Mouse (Mus musculus) kidney, embryonic 15.5 days (tissue): ENCODE measurements around the gene Camk2n2. TPM values are rescaled to one million over a fixed set of nuclear protein-coding genes. Genes with fewer than 3 reads are reported as not detected.
"Not testable (repeated sequence)": the region's sequence is repeated elsewhere in the genome, so short reads cannot be mapped to it uniquely, and the experiment has no call there.

Source experiments
- ATAC-seq: fragments of 200-750 bp; cut with Nextera tagmentation; replicated peaks from 2 replicates; pipeline ENCODE4 v1.8.0; 2017; ENCODE audit warnings: moderate TSS enrichment; ENCODE audit not compliant: low FRiP score
- H3K27ac ChIP-seq: fragments of 300-500 bp; sonication (generic); 2 replicates; pipeline ENCODE4 v1.5.1; 2015; ENCODE audit warnings: mild to moderate bottlenecking, inconsistent platforms
- H3K27me3 ChIP-seq: fragments of 300-500 bp; sonication (generic); 2 replicates; pipeline ENCODE4 v1.6.1; 2015; ENCODE audit warnings: inconsistent platforms
- H3K36me3 ChIP-seq: fragments of 300-500 bp; sonication (generic); 2 replicates; pipeline ENCODE4 v1.6.1; 2015; ENCODE audit warnings: inconsistent platforms
- H3K4me1 ChIP-seq: fragments of 300-500 bp; sonication (generic); 2 replicates; pipeline ENCODE4 v1.6.1; 2015; ENCODE audit warnings: inconsistent platforms
- H3K4me2 ChIP-seq: fragments of 300-500 bp; sonication (generic); 2 replicates; pipeline ENCODE4 v1.6.1; 2015; ENCODE audit warnings: moderate library complexity, mild to moderate bottlenecking, inconsistent platforms
- H3K4me3 ChIP-seq: fragments of 300-500 bp; sonication (generic); replicated peaks from 2 replicates; pipeline ENCODE4 v1.5.1; 2015; ENCODE audit warnings: mild to moderate bottlenecking, inconsistent platforms
- H3K9ac ChIP-seq: fragments of 300-500 bp; sonication (generic); 2 replicates; pipeline ENCODE4 v1.6.1; 2015; ENCODE audit warnings: mild to moderate bottlenecking, inconsistent platforms
- H3K9me3 ChIP-seq: fragments of 300-500 bp; sonication (generic); replicated peaks from 2 replicates; pipeline ENCODE4 v1.6.1; 2016; ENCODE audit warnings: inconsistent platforms
- WGBS: fragments of 180-500 bp; shearing (Covaris S2); methylation state at CpG from one replicate; pipeline ENCODE4 v1.1.7; 2015; ENCODE audit warnings: mixed read lengths; 5-methylcytosine and 5-hydroxymethylcytosine counted together
- polyA plus RNA-seq: library from polyadenylated mRNA; unstranded; fragments of >200 nt; fragmentation: Nextera tagmentation; extraction: Ambion mirVana; gene quantifications from 2 replicates; pipeline ENCODE4 v1.2.1, GENCODE M21; 2015

The Camk2n2 gene
- 1.4 and 1.5 TPM in 2 replicates for polyA plus RNA-seq

GRCm38 (mm10) chr16:20621191-20621990, at the start of gene Camk2n2:
TSS of gene Camk2n2 (minus strand) at chr16:20621287.
- no peaks in the 10 kb centered on the region for H3K9me3 ChIP-seq
- peak; percentile 74 for ATAC-seq
- H3K9ac ChIP-seq: peak within 1 kb of the TSS; percentile 63
- peak within 1 kb of the TSS; percentile 71 for H3K4me3 ChIP-seq
- peaks cover 8% of the 10 kb centered on the region; the same call in 1 of the 2 replicates for H3K36me3 ChIP-seq
- H3K27ac ChIP-seq: peak within 1 kb of the TSS; percentile 56
- peaks cover 32% of the 10 kb centered on the region for H3K4me1 ChIP-seq
- H3K27me3 ChIP-seq: peaks cover 39% of the 10 kb centered on the region
- H3K4me2 ChIP-seq: peak within 1 kb of the TSS; percentile 98
- under 1% methylated on average over 85 of the region's 92 CpGs for WGBS

DNA sequence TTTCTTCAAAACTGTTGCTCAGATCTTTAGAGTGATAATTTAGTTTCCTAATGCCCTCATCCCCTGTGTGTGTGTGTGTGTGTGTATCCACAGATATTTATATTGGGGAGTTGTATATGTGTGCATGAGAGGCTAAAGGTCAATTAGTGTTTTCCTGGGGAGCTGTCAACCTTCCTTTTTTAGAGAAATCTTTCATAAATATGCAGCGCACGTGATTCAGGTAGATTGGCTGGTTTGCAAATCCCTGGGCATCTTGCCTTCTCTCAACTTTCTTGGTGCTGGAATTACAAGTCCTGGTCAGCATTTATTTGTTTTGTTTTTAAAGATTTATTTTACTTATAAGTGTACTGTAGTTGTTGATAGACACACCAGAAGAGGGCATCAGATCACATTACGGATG, 49.2 kb upstream of the Camk2n2 start:
- no peak overlapping the region for H3K4me3 ChIP-seq
- peaks cover 23% of the 10 kb centered on the region for H3K4me1 ChIP-seq
- H3K27me3 ChIP-seq: no peaks in the 10 kb centered on the region
- ATAC-seq: no peak
- no peaks in the 10 kb centered on the region for H3K9me3 ChIP-seq
- 85% methylated on average over 3 of the region's 3 CpGs for WGBS
- H3K27ac ChIP-seq: no peak overlapping the region
- H3K36me3 ChIP-seq: peaks cover 13% of the 10 kb centered on the region
- H3K9ac ChIP-seq: no peak overlapping the region
- no peak overlapping the region for H3K4me2 ChIP-seq

GRCm38 (mm10) chr16:20668013-20668412, 46.9 kb upstream of the Camk2n2 start, which contains the start of gene Eif4g1:
TSS of gene Eif4g1 (plus strand) at chr16:20668313.
- H3K27ac ChIP-seq, H3K4me1 ChIP-seq, ATAC-seq, H3K9ac ChIP-seq, H3K9me3 ChIP-seq, H3K27me3 ChIP-seq, H3K4me3 ChIP-seq, H3K4me2 ChIP-seq: not testable (repeated sequence)
- peaks cover 24% of the 10 kb centered on the region for H3K36me3 ChIP-seq
- WGBS: 94% methylated on average over 6 of the region's 6 CpGs

DNA sequence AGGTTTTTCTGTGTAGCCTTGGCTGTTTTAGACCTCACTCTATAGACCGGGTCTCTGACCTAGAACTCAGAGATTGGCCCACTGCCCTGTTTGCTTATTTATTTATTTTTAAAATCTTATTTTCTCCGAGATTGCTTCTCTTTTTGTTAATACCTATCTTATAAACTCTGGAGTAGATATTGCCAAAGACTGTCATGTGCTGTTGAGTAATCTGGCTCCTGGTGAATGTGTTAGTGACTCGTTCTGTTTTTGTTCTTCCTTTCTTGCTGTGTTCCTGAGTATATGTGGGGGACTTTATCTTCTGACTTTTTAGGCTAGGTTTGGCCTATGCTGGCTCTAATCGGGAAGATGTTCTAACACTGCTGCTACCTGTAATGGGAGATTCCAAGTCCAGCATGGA, 36.6 kb upstream of the Camk2n2 start:
- no peak overlapping the region for H3K9ac ChIP-seq
- H3K27me3 ChIP-seq: no peaks in the 10 kb centered on the region
- 89% methylated on average over 4 of the region's 4 CpGs for WGBS
- peaks cover 5% of the 10 kb centered on the region for H3K4me1 ChIP-seq
- peaks cover 93% of the 10 kb centered on the region for H3K36me3 ChIP-seq
- no peak for ATAC-seq
- H3K4me3 ChIP-seq: no peak overlapping the region
- H3K27ac ChIP-seq: no peak overlapping the region
- no peaks in the 10 kb centered on the region for H3K9me3 ChIP-seq
- no peak overlapping the region for H3K4me2 ChIP-seq

DNA sequence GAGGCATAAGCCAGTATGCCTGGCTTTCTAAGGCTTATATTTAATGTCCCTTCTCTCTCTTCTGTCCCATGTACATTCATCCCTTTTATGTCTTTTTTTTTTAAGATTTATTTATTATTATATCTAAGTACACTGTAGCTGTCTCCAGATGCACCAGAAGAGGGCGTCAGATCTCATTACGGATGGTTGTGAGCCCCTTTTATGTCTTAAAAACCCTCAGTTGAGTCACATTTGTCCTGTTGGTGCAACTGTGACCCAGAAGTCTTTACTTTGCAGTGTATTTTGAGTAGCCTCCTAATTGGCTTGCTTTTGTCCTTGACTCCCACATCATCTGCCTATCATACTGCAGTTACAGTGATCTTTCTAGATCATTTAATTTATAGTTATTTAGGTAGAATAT, 32.2 kb upstream of the Camk2n2 start:
- Histone ChIP-seq H3K27me3 (no peaks in the 10 kb centered on the region), H3K36me3 (peaks cover 51% of the 10 kb centered on the region), H3K9ac (0 out of 2 replicates have a peak overlapping the region, but pooled peaks have one; percentile 5), H3K9me3 (no peaks in the 10 kb centered on the region), H3K4me3 (no peak overlapping the region), H3K4me2 (peak overlapping the region; percentile 88; the same call in 1 of the 2 replicates), H3K4me1 (peaks cover 15% of the 10 kb centered on the region), H3K27ac (no peak overlapping the region)
- ATAC-seq: no peak
- 54% methylated on average over 2 of the region's 2 CpGs for WGBS

DNA sequence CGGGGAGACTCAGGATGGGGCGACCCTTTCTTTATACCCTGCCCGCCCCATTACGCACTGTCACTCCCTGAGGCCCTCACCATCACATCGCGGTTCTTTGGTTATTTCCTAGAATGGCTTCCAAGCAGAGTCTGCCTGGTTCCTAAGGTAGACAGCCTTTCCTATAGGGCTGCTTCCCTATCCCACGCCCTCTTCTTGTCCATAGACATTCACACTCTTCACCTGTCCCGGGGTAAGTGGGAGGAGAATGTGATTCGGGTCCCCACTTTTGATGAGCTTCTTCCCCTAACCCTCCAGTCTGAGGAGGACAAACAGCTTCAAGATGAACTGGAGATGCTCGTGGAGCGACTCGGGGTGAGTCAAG, 30.8 kb upstream of the Camk2n2 start:
- H3K27me3 ChIP-seq: no peaks in the 10 kb centered on the region
- H3K27ac ChIP-seq: 0 out of 2 replicates have a peak overlapping the region, but pooled peaks have one; percentile 32
- H3K9ac ChIP-seq: peak overlapping the region; percentile 91
- H3K9me3 ChIP-seq: no peaks in the 10 kb centered on the region
- peak overlapping the region; percentile 93 for H3K4me3 ChIP-seq
- H3K4me1 ChIP-seq: peaks cover 15% of the 10 kb centered on the region
- ATAC-seq: no peak
- 5% methylated on average over 12 of the region's 12 CpGs for WGBS
- peaks cover 37% of the 10 kb centered on the region for H3K36me3 ChIP-seq
- H3K4me2 ChIP-seq: peak overlapping the region; percentile 88

- Histone ChIP-seq H3K9me3 (no peaks in the 10 kb centered on the region), H3K36me3 (peaks cover 31% of the 10 kb centered on the region), H3K4me1 (peaks cover 15% of the 10 kb centered on the region), H3K27ac (peak within 1 kb of the TSS; percentile 86), H3K4me3 (peak within 1 kb of the TSS; percentile 93), H3K27me3 (no peaks in the 10 kb centered on the region), H3K4me2 (peak within 1 kb of the TSS; percentile 88), H3K9ac (peak within 1 kb of the TSS; percentile 91)
- WGBS: 2% methylated on average over 46 of the region's 46 CpGs
- ATAC-seq: peak; percentile 97
These were observed 30.2 kb upstream of the Camk2n2 start, which contains the start of gene Psmd2 for GRCm38 (mm10) chr16:20651076-20651946. TSS of gene Psmd2 (plus strand) at chr16:20651652.

GRCm38 (mm10) chr16:20643911-20644310, 22.8 kb upstream of the Camk2n2 start:
- H3K4me2 ChIP-seq: no peak overlapping the region
- H3K9me3 ChIP-seq: no peaks in the 10 kb centered on the region
- H3K27ac ChIP-seq: no peak overlapping the region
- no peak overlapping the region for H3K9ac ChIP-seq
- H3K4me3 ChIP-seq: no peak overlapping the region
- H3K36me3 ChIP-seq: no peaks in the 10 kb centered on the region
- H3K4me1 ChIP-seq: no peaks in the 10 kb centered on the region
- no peaks in the 10 kb centered on the region for H3K27me3 ChIP-seq
- no peak for ATAC-seq
- WGBS: 92% methylated on average over 7 of the region's 7 CpGs

- Histone ChIP-seq H3K4me3 (no peak overlapping the region), H3K4me1 (no peaks in the 10 kb centered on the region), H3K9me3 (no peaks in the 10 kb centered on the region), H3K27me3 (no peaks in the 10 kb centered on the region), H3K4me2 (no peak overlapping the region), H3K9ac (no peak overlapping the region), H3K27ac (no peak overlapping the region), H3K36me3 (no peaks in the 10 kb centered on the region)
- ATAC-seq: 0 out of 2 replicates have a peak, but pooled peaks have one; percentile 36
- 2% methylated on average over 8 of the region's 8 CpGs for WGBS
These were observed 21.1 kb upstream of the Camk2n2 start for GRCm38 (mm10) chr16:20642161-20642560.

DNA sequence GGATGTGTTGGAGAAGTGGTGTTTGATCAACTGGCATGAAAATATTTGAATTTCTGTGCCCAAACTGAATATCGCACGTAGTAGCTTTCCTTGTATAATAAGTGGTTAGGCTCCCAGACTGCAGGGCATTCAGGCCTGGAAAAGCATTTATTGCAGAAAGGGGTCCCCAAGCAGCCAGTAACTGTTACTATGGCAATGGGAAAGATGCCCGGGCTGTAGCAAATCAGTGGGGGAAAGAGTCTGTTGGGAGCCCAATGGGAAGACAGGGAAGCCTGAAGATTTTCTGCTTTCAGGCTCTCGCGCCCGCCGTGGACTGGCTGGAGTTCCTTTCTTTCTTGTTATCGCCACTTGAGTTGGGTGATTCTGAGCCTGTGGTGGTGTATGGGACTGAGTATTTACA, 17.3 kb upstream of the Camk2n2 start:
- 89% methylated on average over 8 of the region's 8 CpGs for WGBS
- no peak overlapping the region for H3K4me3 ChIP-seq
- H3K9ac ChIP-seq: no peak overlapping the region
- no peaks in the 10 kb centered on the region for H3K4me1 ChIP-seq
- H3K27ac ChIP-seq: no peak overlapping the region
- H3K9me3 ChIP-seq: no peaks in the 10 kb centered on the region
- no peaks in the 10 kb centered on the region for H3K27me3 ChIP-seq
- no peak for ATAC-seq
- no peaks in the 10 kb centered on the region for H3K36me3 ChIP-seq
- no peak overlapping the region for H3K4me2 ChIP-seq

DNA sequence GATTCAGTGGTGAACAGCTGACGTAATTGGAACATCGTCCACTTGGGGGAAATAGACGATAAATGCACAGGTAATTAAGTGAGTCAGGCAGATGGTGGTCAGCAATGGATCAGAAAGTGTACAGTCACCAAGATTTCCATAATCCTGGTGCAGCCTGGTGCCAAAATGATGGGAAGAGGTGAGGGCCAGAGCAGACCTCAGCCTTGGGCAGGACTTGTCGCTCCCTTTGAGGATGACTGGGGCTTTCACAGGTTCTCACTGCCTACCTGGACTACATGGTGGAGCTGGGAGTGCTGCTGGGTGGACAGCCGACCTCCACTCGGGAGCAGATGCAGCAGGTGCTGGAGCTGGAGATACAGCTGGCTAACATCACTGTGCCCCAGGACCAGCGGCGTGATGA, 16.3 kb upstream of the Camk2n2 start:
- Histone ChIP-seq H3K4me2 (no peak overlapping the region), H3K9me3 (no peaks in the 10 kb centered on the region), H3K36me3 (no peaks in the 10 kb centered on the region), H3K27ac (no peak overlapping the region), H3K4me1 (no peaks in the 10 kb centered on the region), H3K9ac (no peak overlapping the region), H3K4me3 (no peak overlapping the region), H3K27me3 (no peaks in the 10 kb centered on the region)
- WGBS: 82% methylated on average over 8 of the region's 8 CpGs
- ATAC-seq: no peak
